In genomic region chr14:32429030-32429602, GRCm38 (mm10) we compare ENCODE assay signal across 33 mouse cellular contexts. TPM values are rescaled to one million over a fixed set of nuclear protein-coding genes. Genes with fewer than 3 reads are reported as not detected.
DNase-seq lines count a peak whose midpoint lies in the region; ATAC-seq and TF ChIP-seq lines count a peak whose summit lies in the region.
"Had no signal": no experiment of that assay in that cellular context is flagged by ENCODE, and none has a peak within 500 bp of the region (broad histone marks: within the 10 kb centered on the region; RNA-seq: fewer than 3 reads in every experiment).

No protein-coding gene starts in this region.

- ATAC-seq in hindbrain, embryonic 11.5 days (ENCODE audit: low FRiP score), result peak; percentile 43; the same call in 1 of the 2 replicates
- no peak for ATAC-seq in hindbrain, embryonic 16.5 days
- no peak for ATAC-seq in midbrain, postnatal 0 days (ENCODE audit: low FRiP score)
- ATAC-seq: activated CD4-positive, CD25-positive, alpha-beta regulatory T cell, adult 4 months; intestine, embryonic 15.5 days; lung, postnatal 0 days; midbrain, embryonic 13.5 days had no signal

- no peaks in the 10 kb centered on the region for H3K36me3 ChIP-seq in hindbrain, embryonic 11.5 days (ENCODE audit: control insufficient read depth, insufficient read depth, low read length)
- H3K36me3 ChIP-seq in hindbrain, embryonic 16.5 days (ENCODE audit: control insufficient read depth, insufficient read depth, low read length), result no peaks in the 10 kb centered on the region
- no peaks in the 10 kb centered on the region for H3K36me3 ChIP-seq in midbrain, embryonic 10.5 days
- H3K36me3 ChIP-seq in midbrain, postnatal 0 days (ENCODE audit: insufficient read depth, low read length), result no peaks in the 10 kb centered on the region
- H3K36me3 ChIP-seq: G1E; hindbrain, embryonic 15.5 days; intestine, embryonic 15.5 days; midbrain, embryonic 13.5 days; neural tube, embryonic 13.5 days; stomach, embryonic 15.5 days had no signal

- H3K27ac ChIP-seq in hindbrain, embryonic 11.5 days (ENCODE audit: low read depth, low read length), result 0 out of 2 replicates have a peak overlapping the region, but pooled peaks have one; percentile 42
- no peak overlapping the region for H3K27ac ChIP-seq in hindbrain, embryonic 16.5 days (ENCODE audit: low read depth, low read length)
- H3K27ac ChIP-seq in midbrain, embryonic 10.5 days (replicated peaks), result no peak overlapping the region
- H3K27ac ChIP-seq in midbrain, postnatal 0 days (ENCODE audit: low read depth, low read length), result no peak overlapping the region
- H3K27ac ChIP-seq: gastrocnemius, adult 2 months; hindbrain, embryonic 15.5 days; intestine, embryonic 15.5 days; layer of hippocampus, adult 2 months; midbrain, embryonic 13.5 days; neural tube, embryonic 13.5 days; stomach, embryonic 15.5 days had no signal

- 27% methylated on average over 8 of the region's 8 CpGs for WGBS in hindbrain, embryonic 11.5 days
- 22% methylated on average over 8 of the region's 8 CpGs for WGBS in hindbrain, embryonic 16.5 days
- 35% methylated on average over 8 of the region's 8 CpGs for WGBS in midbrain, embryonic 10.5 days
- 31% methylated on average over 8 of the region's 8 CpGs for WGBS in midbrain, postnatal 0 days

- H3K4me1 ChIP-seq in hindbrain, embryonic 11.5 days (replicated peaks; ENCODE audit: control insufficient read depth, insufficient read depth, low read length), result no peaks in the 10 kb centered on the region; the same call in 1 of the 2 replicates
- H3K4me1 ChIP-seq in hindbrain, embryonic 16.5 days (ENCODE audit: control insufficient read depth, insufficient read depth, low read depth, low read length), result peaks cover 5% of the 10 kb centered on the region; the same call in 1 of the 2 replicates
- H3K4me1 ChIP-seq in midbrain, embryonic 10.5 days, result peaks cover 11% of the 10 kb centered on the region
- no peaks in the 10 kb centered on the region for H3K4me1 ChIP-seq in midbrain, postnatal 0 days (ENCODE audit: insufficient read depth, low read length)
- H3K4me1 ChIP-seq: hindbrain, embryonic 15.5 days; intestine, embryonic 15.5 days; midbrain, embryonic 13.5 days; stomach, embryonic 15.5 days had no signal

- H3K9me3 ChIP-seq in hindbrain, embryonic 11.5 days (ENCODE audit: control insufficient read depth, low read length), result no peaks in the 10 kb centered on the region
- H3K9me3 ChIP-seq in hindbrain, embryonic 16.5 days (ENCODE audit: control insufficient read depth, low read length), result no peaks in the 10 kb centered on the region
- H3K9me3 ChIP-seq in midbrain, embryonic 10.5 days (replicated peaks), result no peaks in the 10 kb centered on the region
- no peaks in the 10 kb centered on the region for H3K9me3 ChIP-seq in midbrain, postnatal 0 days (ENCODE audit: low read length)
- H3K9me3 ChIP-seq: G1E; hindbrain, embryonic 15.5 days; intestine, embryonic 15.5 days; midbrain, embryonic 13.5 days; neural tube, embryonic 13.5 days; stomach, embryonic 15.5 days had no signal

- no peak overlapping the region for H3K4me3 ChIP-seq in hindbrain, embryonic 11.5 days (ENCODE audit: low read depth, low read length)
- no peak overlapping the region for H3K4me3 ChIP-seq in hindbrain, embryonic 16.5 days (ENCODE audit: low read length)
- no peak overlapping the region for H3K4me3 ChIP-seq in midbrain, embryonic 10.5 days
- no peak overlapping the region for H3K4me3 ChIP-seq in midbrain, postnatal 0 days (ENCODE audit: low read depth, low read length)
- H3K4me3 ChIP-seq: gastrocnemius, adult 2 months; hindbrain, embryonic 15.5 days; intestine, embryonic 15.5 days; layer of hippocampus, adult 2 months; midbrain, embryonic 13.5 days; neural tube, embryonic 13.5 days; stomach, embryonic 15.5 days had no signal

- H3K27me3 ChIP-seq in hindbrain, embryonic 11.5 days (ENCODE audit: control insufficient read depth, insufficient read depth, low read length), result no peaks in the 10 kb centered on the region
- H3K27me3 ChIP-seq in hindbrain, embryonic 16.5 days (replicated peaks; ENCODE audit: control insufficient read depth, insufficient read depth, low read length), result no peaks in the 10 kb centered on the region; the same call in 1 of the 2 replicates
- no peaks in the 10 kb centered on the region for H3K27me3 ChIP-seq in midbrain, embryonic 10.5 days (ENCODE audit: low read depth, poor library complexity, severe bottlenecking)
- no peaks in the 10 kb centered on the region for H3K27me3 ChIP-seq in midbrain, postnatal 0 days (ENCODE audit: insufficient read depth, low read length)
- H3K27me3 ChIP-seq: hindbrain, embryonic 15.5 days; intestine, embryonic 15.5 days; stomach, embryonic 15.5 days had no signal

- DNase-seq in hindbrain, embryonic 11.5 days (ENCODE audit: low spot score), result peak; percentile 43
- DNase-seq in midbrain, embryonic 10.5 days (ENCODE audit: low spot score), result peak; percentile 11
- DNase-seq in midbrain, postnatal 0 days (ENCODE audit: low spot score), result no peak
- peak; percentile 41 for DNase-seq in embryo, embryonic 10.5 days (ENCODE audit: low spot score)
- peak; percentile 67 for DNase-seq in retina, embryonic 14.5 days (ENCODE audit: low spot score)
- DNase-seq in ovary, adult 18-20 months (ENCODE audit: low spot score), result no peak
- DNase-seq: adrenal gland, adult 8-10 months; B cell, adult 2 months; cerebellum, adult 18-20 months; cerebellum, postnatal 14 days; gastrocnemius, adult 2 months; kidney, postnatal 10 days; thymus, adult 2 months; thymus, postnatal 4 days had no signal

- no peak overlapping the region for H3K4me2 ChIP-seq in hindbrain, embryonic 11.5 days (replicated peaks; ENCODE audit: low read depth, low read length)
- no peak overlapping the region for H3K4me2 ChIP-seq in hindbrain, embryonic 16.5 days (ENCODE audit: low read length)
- H3K4me2 ChIP-seq in midbrain, postnatal 0 days (ENCODE audit: low read depth, low read length, poor library complexity, severe bottlenecking), result no peak overlapping the region
- H3K4me2 ChIP-seq: heart, embryonic 11.5 days; hindbrain, embryonic 15.5 days; intestine, embryonic 15.5 days; midbrain, embryonic 13.5 days; neural tube, embryonic 13.5 days; stomach, embryonic 15.5 days had no signal

- no peak overlapping the region for H3K9ac ChIP-seq in hindbrain, embryonic 11.5 days (ENCODE audit: low read depth, low read length)
- no peak overlapping the region for H3K9ac ChIP-seq in hindbrain, embryonic 16.5 days (ENCODE audit: low read depth, low read length)
- H3K9ac ChIP-seq in midbrain, postnatal 0 days (replicated peaks; ENCODE audit: low read length, poor library complexity, severe bottlenecking), result no peak overlapping the region
- H3K9ac ChIP-seq: hindbrain, embryonic 15.5 days; intestine, embryonic 15.5 days; midbrain, embryonic 13.5 days; neural tube, embryonic 13.5 days; stomach, embryonic 15.5 days had no signal

- TF ChIP-seq CTCF in midbrain, postnatal 0 days (IDR thresholded peaks at IDR 0.05), result no peak

RNA-seq across cellular contexts. Expression of gene Slc18a3, which starts 35.5 kb away (rescaled TPM):
- 5.3 and 7.0 TPM in 2 replicates for polyA plus RNA-seq in hindbrain, embryonic 11.5 days (2014; fragmentation: Nextera tagmentation; extraction: Ambion mirVana)
- 22.0 and 26.4 TPM in 2 replicates for polyA plus RNA-seq in hindbrain, embryonic 16.5 days (2015; fragmentation: Nextera tagmentation; extraction: Ambion mirVana)
- 0.41 and 0.77 TPM in 2 replicates for polyA plus RNA-seq in midbrain, embryonic 10.5 days (2016; fragmentation: Nextera tagmentation; extraction: Ambion mirVana)
- 4.1 and 7.5 TPM in 2 replicates for total RNA-seq in midbrain, postnatal 0 days (2014; rRNA removed)
- 3.9 and 5.5 TPM in 2 replicates for polyA plus RNA-seq in midbrain, postnatal 0 days (2015; fragmentation: Nextera tagmentation; extraction: Ambion mirVana)
- total RNA-seq: adrenal gland, adult 8-10 months; CH12.LX; G1E; gastrocnemius, adult 2 months; layer of hippocampus, adult 2 months; liver, adult 2 months had no signal
- polyA plus RNA-seq: activated CD4-positive, CD25-positive, alpha-beta regulatory T cell, adult 4 months; G1E; gonadal fat pad, adult 2 months; heart, embryonic 11.5 days; heart, postnatal 0 days; liver, adult 2 months; lung, postnatal 0 days had no signal

RNA-seq across cellular contexts. Expression of gene Chat, which starts 36.7 kb away (rescaled TPM):
- 0.74 and 1.1 TPM in 2 replicates for polyA plus RNA-seq in hindbrain, embryonic 11.5 days (2014; fragmentation: Nextera tagmentation; extraction: Ambion mirVana)
- 2.8 and 3.3 TPM in 2 replicates for polyA plus RNA-seq in hindbrain, embryonic 16.5 days (2015; fragmentation: Nextera tagmentation; extraction: Ambion mirVana)
- polyA plus RNA-seq in midbrain, embryonic 10.5 days (2016; fragmentation: Nextera tagmentation; extraction: Ambion mirVana), result 0.07 and 0.10 TPM in 2 replicates
- 0.42 and 0.93 TPM in 2 replicates for total RNA-seq in midbrain, postnatal 0 days (2014; rRNA removed)
- polyA plus RNA-seq in midbrain, postnatal 0 days (2015; fragmentation: Nextera tagmentation; extraction: Ambion mirVana), result 0.22 and 0.36 TPM in 2 replicates
- total RNA-seq: adrenal gland, adult 8-10 months; CH12.LX; gastrocnemius, adult 2 months; layer of hippocampus, adult 2 months; layer of hippocampus, postnatal 25 days; liver, adult 2 months had no signal
- polyA plus RNA-seq: activated CD4-positive, CD25-positive, alpha-beta regulatory T cell, adult 4 months; forebrain, embryonic 11.5 days; G1E; gonadal fat pad, adult 2 months; heart, embryonic 11.5 days; heart, postnatal 0 days; limb, embryonic 11.5 days; liver, adult 2 months; liver, embryonic 16.5 days; lung, postnatal 0 days had no signal

RNA-seq across cellular contexts. Expression of gene 1700024G13Rik, which starts 40.9 kb away (rescaled TPM):
- 1.4 and 1.6 TPM in 2 replicates for polyA plus RNA-seq in hindbrain, embryonic 11.5 days (2014; fragmentation: Nextera tagmentation; extraction: Ambion mirVana)
- 0.74 and 0.95 TPM in 2 replicates for polyA plus RNA-seq in hindbrain, embryonic 16.5 days (2015; fragmentation: Nextera tagmentation; extraction: Ambion mirVana)
- not detected in 2 replicates for polyA plus RNA-seq in midbrain, embryonic 10.5 days (2016; fragmentation: Nextera tagmentation; extraction: Ambion mirVana)
- total RNA-seq in midbrain, postnatal 0 days (2014; rRNA removed), result 1.8 TPM in 1 of 2 replicates, not detected in the other
- polyA plus RNA-seq in midbrain, postnatal 0 days (2015; fragmentation: Nextera tagmentation; extraction: Ambion mirVana), result 0.67 and 0.68 TPM in 2 replicates
- total RNA-seq: adrenal gland, adult 8-10 months; CH12.LX; G1E; gastrocnemius, adult 2 months; layer of hippocampus, postnatal 25 days; liver, adult 2 months had no signal
- polyA plus RNA-seq: activated CD4-positive, CD25-positive, alpha-beta regulatory T cell, adult 4 months; forebrain, embryonic 11.5 days; G1E; heart, embryonic 11.5 days; heart, postnatal 0 days; intestine, embryonic 15.5 days; limb, embryonic 11.5 days; liver, adult 2 months; liver, embryonic 16.5 days; thymus, adult 2 months had no signal

Comparison
In these comparisons a context has a peak if more than half of its experiments do, and no peak if none do; other contexts are left out.
1. DNase-seq: peak in hindbrain, embryonic 11.5 days (single experiment), midbrain, embryonic 10.5 days (single experiment), embryo, embryonic 10.5 days (single experiment) and retina, embryonic 14.5 days (single experiment); none in midbrain, postnatal 0 days (single experiment) and ovary, adult 18-20 months (single experiment).